Mouse (Mus musculus): ENCODE measurements at regions not wholly inside any gene's neighbourhood (a gene's known extent, or its start where the extent isn't known, plus 50 kb on each side); places are given as distances from the start of the nearest gene placed in this dataset.

- TF ChIP-seq CTCF (IDR thresholded peaks at IDR 0.05; ENCODE audit: low read depth, low read length) (no peak), POLR2A (IDR thresholded peaks at IDR 0.05; ENCODE audit: insufficient read depth, low read length) (no peak), EP300 (IDR thresholded peaks at IDR 0.05; ENCODE audit: insufficient read depth, low read depth, low read length) (no peak)
These were observed 269.2 kb downstream of the Agtpbp1 start for GRCm38 (mm10) chr13:59315811-59316210.
